Mouse (Mus musculus) thymus, postnatal 25 days (tissue): ENCODE results near the gene Zfp638.

Source experiments
- DNase-seq: peaks from one replicate; pipeline ENCODE4 v3.0.0; 2022

The Zfp638 gene

GRCm38 (mm10) chr6:83891251-83891650 lies 24.3 kb downstream of the Zfp638 start:
- no peak for DNase-seq

GRCm38 (mm10) chr6:83891687-83892086 lies 24.8 kb downstream of the Zfp638 start:
- no peak for DNase-seq

- DNase-seq, result no peak
Observed at GRCm38 (mm10) chr6:83893086-83893485, 26.2 kb downstream of the Zfp638 start.

GRCm38 (mm10) chr6:83893584-83893983 lies 26.7 kb downstream of the Zfp638 start:
- DNase-seq, result no peak

GRCm38 (mm10) chr6:83899142-83899541 lies 32.2 kb downstream of the Zfp638 start:
- DNase-seq, result no peak

GRCm38 (mm10) chr6:83905276-83905675 lies 38.4 kb downstream of the Zfp638 start:
- no peak for DNase-seq

GRCm38 (mm10) chr6:83906659-83907058 lies 39.8 kb downstream of the Zfp638 start:
- no peak for DNase-seq

- no peak for DNase-seq
Observed at GRCm38 (mm10) chr6:83908386-83908785, 41.5 kb downstream of the Zfp638 start.

- DNase-seq, result no peak
Observed at GRCm38 (mm10) chr6:83913710-83914109, 46.8 kb downstream of the Zfp638 start.

GRCm38 (mm10) chr6:83914183-83914719 lies 47.3 kb downstream of the Zfp638 start:
- DNase-seq, result peak; percentile 100

- no peak for DNase-seq
Observed at GRCm38 (mm10) chr6:83914720-83915271, 47.9 kb downstream of the Zfp638 start.

- peak; percentile 33 for DNase-seq
Observed at GRCm38 (mm10) chr6:83927418-83927817, 60.5 kb downstream of the Zfp638 start.

GRCm38 (mm10) chr6:83928225-83928624 lies 61.3 kb downstream of the Zfp638 start:
- no peak for DNase-seq

- no peak for DNase-seq
Observed at GRCm38 (mm10) chr6:83939492-83939891, 72.6 kb downstream of the Zfp638 start.

- no peak for DNase-seq
Observed at GRCm38 (mm10) chr6:83942806-83943205, 75.9 kb downstream of the Zfp638 start.

- DNase-seq, result no peak
Observed at GRCm38 (mm10) chr6:83953603-83954002, 86.7 kb downstream of the Zfp638 start.

GRCm38 (mm10) chr6:83987642-83988041 lies 120.7 kb downstream of the Zfp638 start:
- DNase-seq, result no peak

GRCm38 (mm10) chr6:84002716-84003115 lies 135.8 kb downstream of the Zfp638 start:
- DNase-seq, result no peak

- DNase-seq, result peak; percentile 6
Observed at GRCm38 (mm10) chr6:84004295-84004694, 137.4 kb downstream of the Zfp638 start.

GRCm38 (mm10) chr6:84008363-84009171 lies 141.7 kb downstream of the Zfp638 start, which contains the start of gene Dysf:
TSS of gene Dysf (plus strand) at chr6:84008590.
- no peak for DNase-seq

- no peak for DNase-seq
Observed at GRCm38 (mm10) chr6:84009172-84009872, 142.4 kb downstream of the Zfp638 start.

- DNase-seq, result no peak
Observed at GRCm38 (mm10) chr6:84009915-84010302, 143.0 kb downstream of the Zfp638 start.
